Mouse (Mus musculus): Measurements from ENCODE around the gene Adcy9. TPM values are rescaled to one million over a fixed set of nuclear protein-coding genes. Genes with fewer than 3 reads are reported as not detected.

Adcy9 gene
- polyA plus RNA-seq, 1 experiment = 0.01 TPM

DNA sequence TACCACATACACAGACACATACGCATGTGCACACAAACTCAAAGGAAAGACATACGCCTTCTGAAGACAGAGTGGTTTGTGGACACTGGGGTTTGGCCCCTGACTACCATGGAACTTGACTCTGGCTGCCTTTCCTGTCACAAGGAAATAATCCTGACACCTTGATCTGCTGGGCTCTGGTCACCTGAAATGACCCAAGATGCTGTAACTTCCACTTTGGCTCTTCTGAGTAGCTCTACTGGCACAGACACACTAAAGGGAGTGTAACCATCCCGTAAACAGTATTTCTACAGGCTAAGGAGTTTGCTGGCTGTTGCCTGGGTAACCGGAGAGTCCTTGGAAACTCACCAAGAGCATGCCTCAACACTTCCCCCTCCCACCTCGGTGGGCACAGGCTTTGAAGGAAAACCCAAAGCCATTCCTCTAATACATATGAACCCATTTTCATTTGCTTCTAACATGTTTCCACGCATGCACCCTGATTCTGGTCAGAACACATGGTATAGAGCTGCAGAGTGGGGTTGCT lies 102.2 kb downstream of the Adcy9 start:
- no peak for TF ChIP-seq GATA1 (IDR thresholded peaks at IDR 0.05; ENCODE audit: low read length)

DNA sequence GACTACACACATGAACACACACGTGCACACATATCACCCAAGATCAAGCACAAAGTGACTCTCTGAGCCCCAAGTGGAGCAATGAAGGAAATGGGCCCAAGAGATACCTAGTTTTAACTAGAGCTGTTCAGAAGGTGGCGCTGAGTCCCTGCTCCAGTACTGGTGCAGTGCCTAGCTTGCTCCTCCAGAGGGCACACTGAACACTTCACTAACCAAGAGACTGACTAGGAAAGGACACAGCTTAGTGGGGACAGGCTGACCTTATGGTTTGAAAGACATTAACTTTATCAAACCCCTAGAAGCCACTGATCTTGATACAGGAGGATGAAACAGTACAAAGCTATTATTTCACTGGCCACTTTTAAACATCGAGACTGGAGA lies 104.2 kb downstream of the Adcy9 start:
- TF ChIP-seq GATA1 (IDR thresholded peaks at IDR 0.05; ENCODE audit: low read length) = no peak

DNA sequence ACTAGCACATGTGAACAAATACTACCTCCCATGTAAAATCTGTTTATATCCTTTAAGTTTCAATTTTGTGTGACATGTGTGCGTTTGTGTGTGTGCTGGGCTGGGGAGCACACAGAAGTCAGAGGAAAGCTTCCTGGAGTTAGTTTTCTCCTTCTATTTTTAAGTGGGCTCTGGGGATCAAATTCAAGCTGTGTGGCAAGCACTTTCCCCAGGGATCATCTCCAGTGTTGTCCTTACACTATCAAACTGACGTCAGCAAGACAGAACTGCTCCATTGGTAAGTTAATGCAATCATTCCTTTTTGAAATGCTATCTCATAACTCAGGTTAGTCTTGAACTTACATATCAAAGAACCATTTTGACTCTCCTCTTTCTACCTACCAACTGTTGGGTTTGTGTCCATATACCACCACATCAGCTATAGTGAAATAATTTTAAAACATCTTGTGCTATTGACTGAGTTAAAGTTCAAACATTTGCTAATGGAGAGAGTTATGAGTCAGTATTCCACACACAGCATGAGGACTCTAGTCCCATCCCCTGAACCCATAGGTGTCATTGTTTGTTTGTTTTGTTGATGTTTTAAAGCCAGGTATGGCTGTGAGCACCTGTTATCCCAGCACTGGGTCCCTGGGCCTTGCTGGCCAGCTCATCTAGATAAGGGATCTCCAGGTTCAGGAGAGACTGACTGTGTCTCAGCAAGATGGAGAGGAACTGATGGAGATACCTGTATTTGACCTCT lies 104.8 kb downstream of the Adcy9 start:
- TF ChIP-seq GATA1 (IDR thresholded peaks at IDR 0.05; ENCODE audit: low read length) = no peak

DNA sequence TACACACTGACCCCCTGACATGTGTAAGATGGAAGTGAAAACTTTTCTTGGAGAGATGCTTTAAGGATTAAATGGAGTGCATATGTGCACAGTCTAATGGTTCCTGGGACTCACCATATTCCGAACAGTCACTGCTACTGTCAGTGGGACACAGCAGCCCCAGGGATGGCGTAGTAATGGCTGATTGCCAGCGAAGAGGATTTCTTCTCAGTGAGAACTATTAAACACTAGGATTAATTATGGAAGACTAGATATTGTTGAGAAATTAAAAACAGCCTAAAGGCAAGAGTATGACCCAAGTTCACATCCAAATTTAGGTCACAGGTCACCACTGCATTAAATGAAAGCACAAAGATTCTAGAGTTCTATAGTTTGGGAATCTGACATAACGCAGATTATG lies 105.4 kb downstream of the Adcy9 start:
- no peak for TF ChIP-seq GATA1 (IDR thresholded peaks at IDR 0.05; ENCODE audit: low read length)

DNA sequence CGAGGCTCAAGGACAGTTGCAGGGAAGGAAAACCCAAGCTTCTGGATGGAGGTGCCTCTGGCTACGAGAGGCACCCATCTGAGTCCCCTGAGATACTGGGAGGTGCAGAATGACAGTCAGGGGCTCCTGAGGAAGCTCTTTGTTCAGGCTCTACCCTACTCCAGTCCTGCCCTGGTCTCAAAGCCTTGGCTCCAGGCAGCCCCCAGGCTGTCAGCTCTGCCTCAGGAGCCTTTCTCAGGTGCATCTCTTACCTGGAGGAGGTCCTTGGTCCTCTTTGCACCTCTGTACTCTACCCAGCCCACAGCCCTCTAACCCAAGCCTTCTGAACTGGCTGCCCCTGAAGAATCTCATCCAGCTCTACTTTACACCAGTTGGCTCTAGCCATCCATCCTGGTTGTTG lies 108.3 kb downstream of the Adcy9 start:
- no peak for TF ChIP-seq GATA1 (IDR thresholded peaks at IDR 0.05; ENCODE audit: low read length)

DNA sequence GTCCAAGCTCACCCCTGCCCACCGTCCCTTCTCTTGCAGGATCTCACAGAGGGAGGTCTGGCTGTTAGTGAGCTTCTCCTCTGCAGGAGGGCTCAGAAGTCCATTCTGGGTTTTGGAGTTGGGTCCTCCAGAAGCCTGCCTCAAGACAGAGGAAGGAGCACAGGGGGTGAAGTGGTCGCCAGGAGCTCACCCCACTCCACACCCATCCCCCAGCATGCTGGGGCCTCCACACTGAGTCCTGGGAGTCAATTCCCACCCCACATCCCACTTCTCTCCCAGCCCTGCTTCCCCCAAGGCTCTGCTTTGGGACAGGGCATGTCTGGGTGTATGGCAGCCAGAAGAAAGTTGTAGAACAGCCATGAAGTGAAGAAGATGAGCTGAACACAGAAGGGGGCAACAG lies 108.7 kb downstream of the Adcy9 start:
- no peak for TF ChIP-seq GATA1 (IDR thresholded peaks at IDR 0.05; ENCODE audit: low read length)

DNA sequence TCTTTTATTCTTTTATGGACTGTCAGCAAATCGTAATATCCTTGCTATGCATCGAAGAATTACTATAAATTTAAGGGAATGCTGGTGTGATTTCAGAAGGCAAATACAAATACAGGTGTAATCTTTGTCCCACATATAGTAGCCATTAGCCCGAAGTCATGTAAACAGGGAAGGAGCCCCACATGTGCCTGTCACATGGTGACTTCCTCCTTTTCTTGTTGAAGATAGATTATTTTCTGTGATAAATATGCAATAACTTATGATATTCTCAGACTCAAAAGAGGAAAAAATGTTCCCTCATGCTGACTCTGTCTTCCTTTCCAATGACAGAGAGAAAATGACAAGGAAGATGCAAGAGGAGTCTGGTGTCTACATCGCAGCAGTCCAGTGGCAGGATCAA lies 112.5 kb downstream of the Adcy9 start:
- no peak for TF ChIP-seq GATA1 (IDR thresholded peaks at IDR 0.05; ENCODE audit: low read length)

DNA sequence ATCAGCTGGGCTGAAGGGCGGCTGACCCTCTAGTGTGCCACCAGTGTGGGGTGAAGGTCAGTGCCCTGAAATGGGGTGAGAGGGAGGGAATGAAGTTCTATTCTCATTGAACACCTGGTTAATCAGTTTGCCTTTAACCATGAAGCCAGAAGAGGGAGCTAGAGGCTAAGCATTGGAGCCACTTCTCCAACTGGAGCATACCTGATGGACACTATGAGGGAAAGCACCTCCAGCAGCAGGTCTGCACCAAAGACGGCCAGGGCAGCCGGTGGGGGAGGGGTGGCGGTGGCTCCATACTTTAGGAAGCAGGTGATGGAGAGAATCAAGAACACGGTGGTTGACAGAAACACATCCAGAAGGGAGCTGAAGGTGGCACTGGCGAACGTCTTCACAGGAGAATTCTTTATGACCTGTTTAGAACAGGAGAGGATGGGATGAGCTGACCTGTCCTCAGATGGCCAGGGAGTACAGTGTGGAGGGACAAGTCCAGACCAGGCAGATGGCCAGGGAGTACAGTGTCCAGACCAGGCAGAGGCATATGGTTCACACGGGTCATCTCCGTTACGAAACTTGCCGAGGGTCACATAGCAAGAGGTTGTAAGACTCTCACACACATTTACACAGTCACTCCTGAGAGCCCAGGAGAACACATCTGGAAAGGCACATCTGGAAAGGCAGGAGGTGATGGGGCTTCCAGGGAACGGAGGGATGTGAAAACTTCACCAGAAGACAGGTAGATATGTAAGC lies 115.9 kb downstream of the Adcy9 start:
- no peak for TF ChIP-seq GATA1 (IDR thresholded peaks at IDR 0.05; ENCODE audit: low read length)

DNA sequence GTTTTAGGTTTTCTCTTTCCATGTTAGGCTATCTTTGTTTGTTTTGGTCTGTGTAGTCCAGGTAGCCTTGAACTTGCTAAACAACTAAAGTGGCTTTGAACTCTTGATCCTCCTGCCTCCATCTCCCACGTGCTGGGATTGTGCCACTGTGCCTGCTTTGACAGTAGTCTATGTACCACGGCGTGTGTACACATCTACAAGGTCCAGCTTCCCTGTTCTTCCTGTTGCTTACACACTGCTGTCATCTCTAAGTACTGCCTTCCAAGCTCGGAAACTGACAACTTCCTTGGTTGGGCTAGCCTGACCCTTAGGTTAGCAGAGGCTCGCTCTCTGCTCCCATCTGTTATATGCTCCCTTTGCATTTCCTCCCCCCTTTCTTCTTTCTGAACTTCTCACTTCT lies 116.7 kb downstream of the Adcy9 start:
- no peak for TF ChIP-seq GATA1 (IDR thresholded peaks at IDR 0.05; ENCODE audit: low read length)

DNA sequence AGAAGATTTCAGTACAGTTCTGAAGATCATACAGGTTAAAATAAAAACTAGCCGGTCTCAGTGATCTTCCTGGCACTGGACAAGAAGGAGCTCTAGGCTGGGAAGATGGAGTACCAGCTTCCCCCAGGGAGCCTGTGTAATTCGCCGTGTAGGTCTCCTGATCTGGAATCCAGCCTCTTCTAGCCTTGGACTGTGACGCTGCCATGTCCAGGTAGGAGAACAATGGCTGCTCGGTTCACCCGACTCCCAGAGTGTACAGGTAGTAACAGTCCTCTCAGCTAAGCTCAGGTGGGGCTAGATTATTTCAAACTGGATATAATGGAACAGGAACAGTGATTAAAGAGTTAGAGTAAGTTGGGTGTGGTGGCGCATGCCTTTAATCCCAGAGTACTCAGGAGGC lies 120.0 kb downstream of the Adcy9 start:
- TF ChIP-seq GATA1 (IDR thresholded peaks at IDR 0.05; ENCODE audit: low read length) = no peak

DNA sequence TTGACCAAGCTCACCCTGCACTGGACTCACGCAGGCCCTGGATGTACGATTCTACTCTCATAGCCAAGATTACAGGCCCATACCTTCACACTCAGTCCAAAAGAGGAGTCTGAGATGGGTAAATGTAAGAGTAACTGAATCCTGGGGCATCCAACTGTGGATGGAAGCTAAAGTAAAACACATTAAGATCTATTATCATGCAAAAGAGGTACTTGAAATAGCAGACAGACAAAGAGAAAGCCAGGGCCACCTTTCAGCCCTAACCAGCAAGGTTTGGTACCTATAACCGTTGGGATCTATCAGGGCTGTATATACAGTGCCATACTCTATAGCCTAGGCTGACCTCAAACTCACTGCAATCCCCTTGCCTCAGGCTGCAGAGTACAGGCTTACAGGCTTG lies 127.0 kb downstream of the Adcy9 start:
- TF ChIP-seq GATA1 (IDR thresholded peaks at IDR 0.05; ENCODE audit: low read length) = no peak

DNA sequence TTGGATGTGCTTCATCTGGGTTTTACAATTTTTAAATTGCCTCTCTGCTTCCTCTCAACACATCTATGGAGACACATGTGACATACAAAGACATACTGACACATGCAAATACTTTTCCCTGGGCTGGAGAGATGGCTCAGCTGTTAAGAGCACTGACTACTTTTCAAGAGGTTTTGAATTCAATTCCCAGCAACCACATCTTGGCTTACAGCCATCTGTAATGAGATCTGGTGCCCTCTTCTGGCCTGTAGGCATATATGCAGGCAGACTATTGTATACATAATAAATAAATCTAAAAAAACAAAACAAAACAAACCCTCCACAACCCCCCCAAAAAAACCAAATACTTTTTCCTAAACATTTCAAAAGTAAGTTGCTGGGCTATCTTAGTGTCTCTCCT lies 130.8 kb downstream of the Adcy9 start:
- no peak for TF ChIP-seq GATA1 (IDR thresholded peaks at IDR 0.05; ENCODE audit: low read length)

DNA sequence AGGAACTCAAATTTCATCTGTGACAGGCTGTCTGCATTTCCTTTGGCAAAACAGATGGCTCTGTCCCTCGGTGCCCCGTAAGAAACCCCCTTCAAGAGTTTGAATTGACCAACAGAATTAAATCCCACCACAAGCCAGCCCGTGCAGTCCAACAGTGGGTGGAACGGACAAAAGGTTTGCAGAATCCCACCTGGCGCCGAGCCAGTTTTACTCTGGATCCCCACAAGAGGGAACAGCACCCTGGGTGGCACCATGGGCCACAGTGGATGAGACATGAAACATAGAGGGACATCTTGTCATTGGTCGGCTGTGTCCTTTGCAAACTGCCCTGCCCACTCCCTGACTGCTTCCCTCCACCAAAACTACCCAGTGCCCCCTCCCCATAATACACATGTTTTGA lies 133.7 kb downstream of the Adcy9 start:
- TF ChIP-seq GATA1 (IDR thresholded peaks at IDR 0.05; ENCODE audit: low read length) = no peak

DNA sequence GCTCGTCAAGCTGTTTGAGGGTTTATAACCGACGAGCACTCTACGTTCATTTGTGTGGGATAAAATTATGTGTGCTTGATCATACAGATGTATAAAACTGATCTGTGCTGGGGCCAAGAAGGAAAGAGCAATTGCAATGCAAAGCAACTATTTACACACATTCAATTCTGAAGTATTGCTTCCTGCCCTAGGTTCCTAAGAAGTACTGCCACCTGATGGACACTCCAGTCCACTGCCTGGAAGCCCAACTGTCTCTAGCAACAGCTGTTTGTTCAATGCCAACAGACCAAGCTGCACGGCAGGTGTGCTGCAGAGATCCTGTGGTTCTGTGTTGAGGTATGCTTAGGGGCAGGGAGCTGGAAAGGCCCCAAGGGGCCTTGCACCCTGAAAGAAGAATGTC lies 135.0 kb downstream of the Adcy9 start:
- no peak for TF ChIP-seq GATA1 (IDR thresholded peaks at IDR 0.05; ENCODE audit: low read length)

DNA sequence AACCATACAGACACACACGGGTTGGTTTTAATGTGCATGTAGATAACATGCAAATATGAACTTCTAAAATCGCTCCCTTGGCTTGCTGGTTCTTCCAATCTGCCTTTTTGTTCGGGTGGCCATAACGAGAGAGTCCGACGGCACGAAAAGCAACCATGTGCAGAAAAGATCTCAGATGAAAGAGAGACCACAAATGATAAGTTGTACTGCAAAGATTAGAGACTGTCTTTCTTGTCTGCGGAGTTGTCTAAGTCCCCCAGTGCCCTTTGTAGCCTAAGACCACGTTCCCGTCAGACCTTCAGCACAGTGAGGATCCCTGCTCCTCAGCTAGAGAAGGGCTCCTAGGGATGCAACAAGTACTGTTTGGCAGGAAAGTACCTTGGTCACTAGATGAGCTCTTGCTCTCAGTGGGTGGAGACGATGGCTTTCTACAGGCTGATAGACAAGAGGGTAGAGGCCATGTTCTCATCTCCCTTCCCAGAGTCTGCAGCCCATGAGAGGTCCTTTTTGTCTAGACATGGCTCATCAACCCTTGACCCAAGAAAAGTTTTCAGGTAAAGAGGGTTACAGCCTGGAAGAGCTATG lies 136.9 kb downstream of the Adcy9 start:
- TF ChIP-seq GATA1 (IDR thresholded peaks at IDR 0.05; ENCODE audit: low read length) = no peak

DNA sequence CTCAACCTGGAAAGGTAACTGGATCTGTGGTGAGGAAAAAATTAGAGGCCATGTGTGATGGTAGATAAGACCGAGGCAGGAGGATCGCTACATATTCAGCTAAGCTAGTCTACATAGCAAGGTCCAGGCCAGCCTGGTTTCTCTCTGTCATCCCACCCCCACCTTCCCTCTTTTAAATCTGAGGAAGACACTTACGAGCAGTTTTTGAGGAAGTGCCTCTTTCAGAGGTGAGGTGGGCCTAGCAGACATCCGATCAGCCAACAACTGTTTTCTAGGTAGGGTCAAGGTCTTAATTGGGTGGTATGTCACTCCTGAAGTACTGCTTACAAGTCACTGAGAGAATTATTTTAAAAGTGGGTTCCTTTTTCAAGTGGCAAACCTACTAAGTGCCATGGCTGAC lies 138.8 kb downstream of the Adcy9 start:
- TF ChIP-seq GATA1 (IDR thresholded peaks at IDR 0.05; ENCODE audit: low read length) = no peak

DNA sequence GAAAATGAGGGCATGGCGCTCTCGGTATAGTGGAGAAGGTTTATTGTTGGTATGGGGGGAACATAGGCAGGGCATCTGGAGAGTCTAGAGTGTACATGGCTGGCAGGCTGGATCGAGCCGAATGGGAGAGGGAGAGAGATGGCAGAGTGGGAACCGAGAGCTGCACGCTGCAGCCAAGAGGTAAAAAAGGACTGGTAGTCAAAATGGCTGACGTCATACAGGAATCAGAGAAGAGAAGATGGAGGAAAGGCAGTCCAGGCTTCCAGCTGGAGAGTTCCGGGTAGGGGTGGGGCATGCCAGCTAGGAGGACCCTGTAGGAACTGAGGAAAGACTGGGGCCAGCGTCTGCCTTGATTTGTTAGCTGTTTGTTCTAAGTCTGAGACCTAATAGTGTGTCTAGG lies 139.3 kb downstream of the Adcy9 start:
- TF ChIP-seq GATA1 (IDR thresholded peaks at IDR 0.05; ENCODE audit: low read length) = no peak

Measured in G1E-ER4 (cell line).